Mouse (Mus musculus) neural tube, embryonic 14.5 days (tissue): Measurements from ENCODE around the gene Dynlt1b. TPM values are rescaled to one million over a fixed set of nuclear protein-coding genes. Genes with fewer than 3 reads are reported as not detected.
A peak's percentile ranks its signal among the peaks of the same experiment; 100 is the strongest.
"Not testable (repeated sequence)": the region's sequence is repeated elsewhere in the genome, so short reads cannot be mapped to it uniquely, and the experiment has no call there.

ENCODE experiments used
- ATAC-seq: fragments of 200-750 bp; cut with Nextera tagmentation; 2 replicates; pipeline ENCODE4 v1.8.0; 2017; ENCODE audit warnings: low read depth, mild to moderate bottlenecking, moderate TSS enrichment, moderate library complexity
- H3K27ac ChIP-seq: fragments of 300-500 bp; sonication (generic); 2 replicates; pipeline ENCODE4 v1.5.1; 2014; ENCODE audit warnings: low read depth, mild to moderate bottlenecking, control low read depth, low read length, moderate library complexity, mixed read lengths
- H3K27me3 ChIP-seq: fragments of 300-500 bp; sonication (generic); 2 replicates; pipeline ENCODE4 v1.6.1; 2014; ENCODE audit warnings: low read length; ENCODE audit not compliant: control insufficient read depth, insufficient read depth
- H3K36me3 ChIP-seq: fragments of 300-500 bp; sonication (generic); 2 replicates; pipeline ENCODE4 v1.6.1; 2014; ENCODE audit warnings: low read length, mixed read lengths; ENCODE audit not compliant: control insufficient read depth, insufficient read depth
- H3K4me1 ChIP-seq: fragments of 300-500 bp; sonication (generic); 2 replicates; pipeline ENCODE4 v1.6.1; 2014; ENCODE audit warnings: low read length; ENCODE audit not compliant: control insufficient read depth, insufficient read depth
- H3K4me2 ChIP-seq: fragments of 300-500 bp; sonication (generic); 2 replicates; pipeline ENCODE4 v1.6.1; 2014; ENCODE audit warnings: mild to moderate bottlenecking, low read depth, low read length, control low read depth
- H3K4me3 ChIP-seq: fragments of 300-500 bp; sonication (generic); 2 replicates; pipeline ENCODE4 v1.5.1; 2014; ENCODE audit warnings: low read depth, low read length, control low read depth, mixed read lengths
- H3K9ac ChIP-seq: fragments of 300-500 bp; sonication (generic); replicated peaks from 2 replicates; pipeline ENCODE4 v1.6.1; 2014; ENCODE audit warnings: low read depth, mild to moderate bottlenecking, control low read depth, low read length, mixed read lengths
- H3K9me3 ChIP-seq: fragments of 300-500 bp; sonication (generic); 2 replicates; pipeline ENCODE4 v1.6.1; 2016; ENCODE audit warnings: low read length; ENCODE audit not compliant: control insufficient read depth
- WGBS: fragments of 180-500 bp; shearing (Covaris S2); extraction: QIAGEN DNeasy Blood & Tissue Kit; methylation state at CpG from one replicate; pipeline ENCODE4 v1.1.7; 2014; 5-methylcytosine and 5-hydroxymethylcytosine counted together
- polyA plus RNA-seq: library from polyadenylated mRNA; unstranded; fragments of >200 nt; fragmentation: Nextera tagmentation; extraction: Ambion mirVana; gene quantifications from 2 replicates; pipeline ENCODE4 v1.2.1, GENCODE M21; 2014

Gene Dynlt1b
- polyA plus RNA-seq, 1 experiment from 2014 or later: 1,501 TPM

GRCm38 (mm10) chr17:6470671-6471070, 40.8 kb downstream of the Dynlt1b start:
- H3K36me3 ChIP-seq, H3K9me3 ChIP-seq, H3K27ac ChIP-seq, ATAC-seq, H3K27me3 ChIP-seq, H3K4me2 ChIP-seq, H3K4me3 ChIP-seq, H3K9ac ChIP-seq, H3K4me1 ChIP-seq: not testable (repeated sequence)
- WGBS: 93% methylated on average over 3 of the region's 7 CpGs

DNA sequence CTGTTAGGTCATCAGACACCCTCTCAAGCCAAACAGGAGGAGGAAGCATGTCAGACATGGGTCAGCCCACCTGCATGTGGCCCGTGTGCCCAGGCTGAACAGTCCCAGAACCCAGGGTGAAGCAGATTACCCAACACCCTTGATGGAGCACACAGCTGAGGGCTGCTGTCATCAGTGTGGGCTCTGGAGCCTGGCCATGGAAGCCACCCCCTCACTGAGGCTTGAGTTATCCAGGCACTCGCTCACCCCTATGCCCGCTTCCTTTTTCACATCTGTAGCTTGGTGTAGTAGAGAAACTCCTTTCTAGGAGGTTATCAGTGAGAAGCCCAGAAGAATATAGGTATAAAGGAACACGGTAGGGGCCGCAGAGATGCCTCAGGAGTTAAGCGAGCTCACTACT, 45.4 kb downstream of the Dynlt1b start:
- H3K27me3 ChIP-seq, H3K27ac ChIP-seq, H3K9ac ChIP-seq, H3K36me3 ChIP-seq, H3K4me3 ChIP-seq, ATAC-seq, H3K4me1 ChIP-seq, H3K4me2 ChIP-seq, H3K9me3 ChIP-seq: not testable (repeated sequence)
- WGBS: 94% methylated on average over 6 of the region's 6 CpGs

- Histone ChIP-seq H3K4me3 (peak overlapping the region; percentile 62), H3K4me2 (peak overlapping the region; percentile 88)
- H3K27ac ChIP-seq, H3K9ac ChIP-seq, H3K4me1 ChIP-seq, ATAC-seq, H3K9me3 ChIP-seq, H3K36me3 ChIP-seq, H3K27me3 ChIP-seq: not testable (repeated sequence)
- WGBS: 55% methylated on average over 6 of the region's 7 CpGs
These were observed 46.0 kb downstream of the Dynlt1b start for GRCm38 (mm10) chr17:6475913-6476312.

GRCm38 (mm10) chr17:6476495-6476947, 46.6 kb downstream of the Dynlt1b start:
- H3K9ac ChIP-seq: peak overlapping the region; percentile 66
- WGBS: under 1% methylated on average over 45 of the region's 45 CpGs
- not testable (repeated sequence) for H3K27me3 ChIP-seq, H3K4me1 ChIP-seq, H3K36me3 ChIP-seq, H3K9me3 ChIP-seq
- peak overlapping the region; percentile 71 for H3K27ac ChIP-seq
- ATAC-seq: peak; percentile 79
- peak overlapping the region; percentile 88 for H3K4me2 ChIP-seq
- H3K4me3 ChIP-seq: peak overlapping the region; percentile 62

- Histone ChIP-seq H3K4me3 (peak overlapping the region; percentile 62), H3K4me2 (peak overlapping the region; percentile 88), H3K27ac (peak overlapping the region; percentile 71), H3K9ac (peak overlapping the region; percentile 66)
- 1% methylated on average over 31 of the region's 42 CpGs for WGBS
- H3K4me1 ChIP-seq, H3K36me3 ChIP-seq, H3K9me3 ChIP-seq, H3K27me3 ChIP-seq: not testable (repeated sequence)
- peak; percentile 82 for ATAC-seq
These were observed 47.1 kb downstream of the Dynlt1b start for GRCm38 (mm10) chr17:6477026-6477425.

DNA sequence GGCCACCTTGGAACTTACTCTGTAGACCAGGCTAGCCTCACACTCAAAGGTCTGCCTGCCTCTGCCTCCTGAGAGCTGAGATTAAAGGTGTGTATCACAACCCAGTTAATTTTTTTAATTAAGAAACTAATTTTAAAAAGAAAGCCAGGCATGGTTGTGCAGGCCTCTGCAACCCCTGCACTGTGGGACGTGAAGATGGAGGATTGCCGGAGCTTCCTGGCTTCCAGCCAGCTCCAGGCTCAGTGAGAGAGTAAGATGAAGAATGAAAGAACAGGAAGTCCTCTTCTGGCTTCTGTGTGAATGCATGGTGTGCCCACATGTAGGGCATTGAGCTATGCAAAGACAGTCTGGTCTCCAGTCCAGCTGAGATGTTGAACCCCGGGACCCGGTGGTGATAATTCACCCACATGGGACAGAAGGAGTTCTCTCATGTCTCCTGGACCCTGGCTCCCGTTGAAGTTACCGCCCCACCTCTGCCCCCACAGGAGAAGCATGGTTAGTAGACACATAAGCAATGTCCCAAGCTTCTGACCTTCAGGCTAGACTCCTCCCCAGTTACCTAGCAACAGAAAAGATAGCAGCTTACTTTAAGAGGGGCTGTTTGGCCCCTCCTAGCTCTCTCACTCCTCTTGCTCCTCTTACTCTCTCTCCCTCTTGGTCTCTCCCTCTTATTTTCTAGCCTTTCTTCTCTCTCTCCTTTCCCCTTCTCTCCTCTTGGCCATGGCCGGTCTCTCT, 51.1 kb downstream of the Dynlt1b start:
- not testable (repeated sequence) for ATAC-seq, H3K4me2 ChIP-seq, H3K27me3 ChIP-seq, H3K9ac ChIP-seq, H3K36me3 ChIP-seq, H3K27ac ChIP-seq, H3K4me1 ChIP-seq, H3K4me3 ChIP-seq, H3K9me3 ChIP-seq
- 53% methylated on average over 3 of the region's 7 CpGs for WGBS

DNA sequence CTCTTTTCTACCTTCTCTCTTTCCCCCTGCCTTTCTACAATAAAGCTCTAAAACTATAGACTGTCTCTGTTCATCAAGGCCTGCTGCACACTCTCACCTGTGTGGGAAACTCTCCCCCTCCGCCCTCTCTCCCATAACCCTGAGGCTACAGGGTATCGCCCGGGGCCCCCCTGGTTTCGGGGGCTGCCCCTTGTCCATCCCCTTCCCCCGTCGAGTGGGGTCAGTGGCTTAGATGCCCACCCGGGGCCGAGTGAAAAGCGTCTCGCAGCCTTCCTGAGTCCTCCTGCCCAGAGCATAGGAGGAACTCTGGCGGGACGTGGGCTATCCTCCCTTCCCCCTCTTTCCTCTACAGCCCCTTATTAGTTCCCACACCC, 51.7 kb downstream of the Dynlt1b start:
- not testable (repeated sequence) for H3K4me1 ChIP-seq, H3K4me2 ChIP-seq, H3K9ac ChIP-seq, H3K9me3 ChIP-seq, ATAC-seq, H3K27me3 ChIP-seq, H3K4me3 ChIP-seq, H3K36me3 ChIP-seq, H3K27ac ChIP-seq
- WGBS: 89% methylated on average over 12 of the region's 12 CpGs

DNA sequence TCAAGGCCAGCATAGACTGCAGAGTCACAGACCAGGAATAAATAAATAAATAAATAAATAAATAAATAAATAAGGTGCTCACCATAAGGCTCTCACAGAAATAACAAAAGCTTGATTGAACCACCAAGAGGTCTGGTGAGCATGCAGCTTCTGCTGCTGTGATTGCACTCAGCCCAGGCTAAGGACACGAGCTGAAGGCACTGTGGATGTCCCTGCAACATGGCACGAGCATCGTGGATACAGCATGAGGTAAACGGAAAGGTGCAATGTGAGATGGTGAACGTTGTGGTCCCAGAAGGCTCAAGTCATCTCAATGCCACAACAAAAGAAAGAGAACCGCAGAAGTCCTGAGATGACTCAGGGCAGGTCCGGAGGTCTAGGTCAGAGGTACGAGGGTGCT, 52.3 kb downstream of the Dynlt1b start:
- H3K4me1 ChIP-seq, H3K9ac ChIP-seq, H3K27ac ChIP-seq, H3K36me3 ChIP-seq, ATAC-seq, H3K27me3 ChIP-seq, H3K4me2 ChIP-seq, H3K9me3 ChIP-seq, H3K4me3 ChIP-seq: not testable (repeated sequence)
- 91% methylated on average over 6 of the region's 8 CpGs for WGBS
